Mouse (Mus musculus): ENCODE results near the gene Rpap1.

- no peak for TF ChIP-seq CTCF (IDR thresholded peaks at IDR 0.05; ENCODE audit: control insufficient read depth, insufficient read depth, insufficient read length)
- no peak for TF ChIP-seq FOSL1 (IDR thresholded peaks at IDR 0.05; ENCODE audit: insufficient read depth, low read length, poor library complexity, severe bottlenecking)
- TF ChIP-seq USF1 (IDR thresholded peaks at IDR 0.05; ENCODE audit: low read depth) = no peak
- no peak for TF ChIP-seq CEBPB (IDR thresholded peaks at IDR 0.05; ENCODE audit: low read depth)
- TF ChIP-seq MYOG (IDR thresholded peaks at IDR 0.05; ENCODE audit: control insufficient read depth, extremely low read depth, insufficient read length) = no peak
- no peak for TF ChIP-seq MYOD1 (IDR thresholded peaks at IDR 0.05; ENCODE audit: control insufficient read depth, insufficient read length, low read depth)
Measured at GRCm38 (mm10) chr2:119749260-119749659, 38.1 kb downstream of the Rpap1 start.

Data from C2C12 (cell line).